Mouse (Mus musculus) skeletal muscle tissue, postnatal 0 days (tissue): ENCODE measurements around the gene Slc5a10. TPM values are rescaled to one million over a fixed set of nuclear protein-coding genes. Genes with fewer than 3 reads are reported as not detected.

Experiments used
- polyA plus RNA-seq: library from polyadenylated mRNA; unstranded; fragments of >200 nt; fragmentation: Nextera tagmentation; extraction: Ambion mirVana; gene quantifications from 2 replicates; pipeline ENCODE4 v1.2.1, GENCODE M21; 2015

Gene Slc5a10
- polyA plus RNA-seq, result 0.13 TPM in 1 of 2 replicates, not detected in the other

DNA sequence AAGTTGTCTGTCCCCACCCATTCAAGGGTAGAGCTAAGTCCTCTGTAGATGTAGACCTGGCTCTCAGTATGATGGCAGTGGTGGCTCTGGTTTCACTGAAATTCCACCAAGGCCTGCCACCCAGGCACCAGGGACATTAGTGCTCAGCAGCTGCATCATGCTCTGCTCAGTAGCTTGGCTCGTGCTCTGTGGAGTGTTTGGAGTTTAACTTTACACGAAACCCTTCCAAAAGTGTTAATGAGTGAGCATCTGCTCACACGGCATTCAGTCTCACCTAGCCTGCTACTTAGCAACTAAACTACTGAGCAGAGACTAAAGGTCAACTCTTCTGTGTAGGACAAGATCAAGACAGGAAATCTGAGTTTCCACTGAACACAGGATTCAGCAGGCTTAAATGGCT lies at the start of gene Slc5a10:
TSS of gene Slc5a10 (minus strand) at position 191 of the 400 bp plus-strand sequence.

DNA sequence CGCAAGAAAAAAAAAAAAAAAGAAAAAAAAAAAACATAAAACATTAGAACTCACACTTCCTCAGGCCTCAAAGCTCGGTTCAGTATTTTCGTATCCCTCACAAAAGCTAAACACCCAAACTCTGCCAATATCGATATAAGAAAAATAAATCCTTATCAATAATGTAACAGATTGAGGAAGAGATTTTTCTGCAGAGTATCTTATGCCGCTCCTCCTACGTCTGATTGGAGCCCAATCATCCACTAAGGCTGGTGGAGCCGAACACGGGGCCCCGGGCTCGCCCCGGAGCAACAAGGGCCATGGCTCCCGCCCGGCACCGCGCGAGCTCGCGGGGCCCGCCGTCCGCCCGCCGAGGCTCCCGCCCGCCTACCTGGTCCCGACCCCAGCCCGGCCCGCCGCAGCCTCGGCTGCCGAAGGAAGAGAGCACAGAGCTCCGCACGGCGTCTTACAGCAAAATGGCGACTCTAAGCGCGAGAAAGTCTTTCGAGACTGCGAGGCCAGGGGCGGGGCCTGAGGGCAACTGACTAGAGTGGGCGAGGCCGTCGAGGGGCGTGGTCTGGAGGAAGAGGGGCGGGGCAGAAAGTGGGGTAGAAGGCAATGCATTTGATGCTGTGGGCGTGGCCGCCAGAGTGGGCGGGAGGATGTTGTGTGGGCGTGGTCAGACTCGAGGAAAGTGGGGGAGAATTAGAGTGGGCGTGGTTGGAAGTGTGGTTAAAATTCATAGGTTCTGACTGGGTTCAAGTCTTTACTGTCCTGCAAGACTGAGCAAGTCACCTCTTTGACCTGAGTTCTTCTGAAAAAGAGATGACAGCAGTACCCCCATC lies 41.2 kb upstream of the Slc5a10 start, which contains the start of gene Prpsap2:
TSS of gene Prpsap2 (minus strand) at position 505 of the 824 bp plus-strand sequence.

DNA sequence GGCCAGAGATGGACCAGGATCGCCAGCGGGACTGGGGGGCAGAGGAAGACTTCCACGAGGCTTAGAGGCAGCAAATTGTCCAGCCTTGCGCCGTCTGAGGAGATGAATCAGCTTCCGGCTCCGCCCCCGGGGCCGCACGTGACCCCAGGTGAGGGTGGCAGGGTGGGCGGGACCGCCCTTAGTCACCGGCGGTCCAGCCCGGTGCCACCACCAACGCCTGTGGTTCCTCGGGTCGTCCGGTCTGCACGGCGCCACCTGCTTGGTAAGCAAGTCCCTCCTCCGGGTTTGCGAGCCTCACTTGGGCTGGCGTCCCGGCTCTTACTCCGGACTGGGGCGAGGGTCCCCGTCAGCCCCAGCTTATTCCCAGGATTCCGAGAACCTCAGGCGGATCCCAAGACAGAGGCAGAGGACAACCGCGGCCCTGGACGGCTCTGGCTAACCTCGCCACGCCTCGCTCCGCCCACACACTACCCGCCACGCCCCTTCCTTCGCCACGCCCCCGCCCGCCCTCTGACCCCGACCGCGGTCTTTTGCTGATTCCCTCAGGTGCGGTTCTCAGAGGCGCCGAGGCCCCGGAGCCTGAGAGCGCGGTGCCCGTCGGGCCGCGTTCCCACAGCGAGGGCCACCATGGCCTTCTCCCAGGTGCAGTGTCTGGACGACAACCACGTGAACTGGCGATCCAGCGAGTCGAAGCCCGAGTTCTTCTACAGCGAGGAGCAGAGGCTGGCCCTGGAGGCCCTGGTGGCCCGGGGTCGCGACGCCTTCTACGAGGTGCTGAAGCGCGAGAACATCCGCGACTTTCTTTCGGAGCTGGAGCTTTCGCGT lies 36.5 kb downstream of the Slc5a10 start, which contains the start of gene Fam83g:
TSS of gene Fam83g (plus strand) at position 185 of the 825 bp plus-strand sequence.

DNA sequence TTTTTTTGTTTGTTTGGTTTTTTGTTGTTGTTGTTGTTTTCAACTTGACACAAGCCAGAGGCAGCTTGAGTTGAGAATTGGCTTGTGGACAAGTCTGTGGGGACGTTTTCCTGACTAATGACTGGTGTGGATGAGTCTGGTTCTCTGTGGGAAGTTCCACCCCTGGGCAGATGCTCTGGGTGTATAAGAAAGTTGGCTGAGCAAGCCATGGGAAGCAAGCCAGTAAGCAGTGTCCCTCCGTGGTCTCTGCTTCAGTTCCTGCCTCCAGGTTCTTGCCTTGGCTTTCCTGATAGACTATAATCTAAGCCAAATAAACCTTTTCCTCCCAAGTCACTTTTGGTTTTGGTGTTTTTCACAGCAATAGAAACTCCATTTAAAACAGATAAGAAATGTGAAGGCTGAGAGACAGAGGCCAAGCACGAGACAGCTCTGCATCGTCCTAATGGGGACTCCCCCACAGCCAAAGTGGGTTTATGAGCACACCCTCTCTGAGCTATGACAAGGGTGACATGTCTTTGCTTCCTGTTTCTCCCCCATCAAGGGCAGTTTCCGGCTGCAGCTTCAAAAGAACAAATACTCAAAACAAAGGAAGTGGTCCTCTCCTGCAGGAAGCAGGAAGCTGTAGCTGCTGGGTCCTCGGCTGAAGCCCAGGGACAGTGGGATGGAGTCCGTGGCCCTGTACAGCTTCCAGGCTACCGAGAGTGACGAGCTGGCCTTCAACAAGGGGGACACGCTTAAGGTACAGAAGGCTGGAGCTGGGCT lies 67.8 kb downstream of the Slc5a10 start, which contains the start of gene Grap:
TSS of gene Grap (plus strand) at position 580 of the 762 bp plus-strand sequence.

Other genes starting within 250 kb of the Slc5a10 start
- 169 and 222 TPM in 2 replicates for gene Mfap4, start 235.4 kb downstream of the Slc5a10 start, polyA plus RNA-seq
- 13.6 and 15.2 TPM in 2 replicates for gene Mapk7, start 226.4 kb downstream of the Slc5a10 start, polyA plus RNA-seq
- gene B9d1, start 215.7 kb downstream of the Slc5a10 start, polyA plus RNA-seq, result 5.8 and 5.9 TPM in 2 replicates
- 12.8 and 14.8 TPM in 2 replicates for gene Epn2, start 141.1 kb downstream of the Slc5a10 start, polyA plus RNA-seq
- 7.9 and 10.5 TPM in 2 replicates for gene Grap, start 67.6 kb downstream of the Slc5a10 start, polyA plus RNA-seq
- gene Fam83g, start 36.7 kb downstream of the Slc5a10 start, polyA plus RNA-seq, result 0.21 and 0.66 TPM in 2 replicates
- 7.9 and 9.4 TPM in 2 replicates for gene Prpsap2, start 41.3 kb upstream of the Slc5a10 start, polyA plus RNA-seq
- gene Ulk2, start 134.2 kb upstream of the Slc5a10 start, polyA plus RNA-seq, result 11.1 TPM in 2 replicates
- gene Akap10, start 209.4 kb upstream of the Slc5a10 start, polyA plus RNA-seq, result 5.9 and 7.2 TPM in 2 replicates
- gene Specc1, start 235.9 kb upstream of the Slc5a10 start, polyA plus RNA-seq, result 3.1 and 4.0 TPM in 2 replicates